In genomic region chr10:79886054-79886453, GRCm38 (mm10) we compare ENCODE assay signal across 29 mouse cellular contexts. TPM values are rescaled to one million over a fixed set of nuclear protein-coding genes. Genes with fewer than 3 reads are reported as not detected.
DNase-seq lines count a peak whose midpoint lies in the region; ATAC-seq and TF ChIP-seq lines count a peak whose summit lies in the region.
"Had no signal": no experiment of that assay in that cellular context is flagged by ENCODE, and none has a peak within 500 bp of the region (broad histone marks: within the 10 kb centered on the region; RNA-seq: fewer than 3 reads in every experiment).

Elane (plus strand) TSS chr10:79886247.

- ATAC-seq in hematopoietic stem cell, adult 5-6 weeks (replicated peaks in 1 of 2; ENCODE audit: insufficient read depth in 1 of 2, low FRiP score in 2 of 2, low TSS enrichment in 1 of 2, low read depth in 1 of 2, poor library complexity in 2 of 2, severe bottlenecking in 2 of 2): no peak
- ATAC-seq in liver, embryonic 16.5 days (ENCODE audit: low read depth): no peak
- ATAC-seq: midbrain, embryonic 15.5 days had no signal

- no peak within 1 kb of the TSS for H3K9ac ChIP-seq in MEL (ENCODE audit: control insufficient read depth, low read depth, low read length, poor library complexity, severe bottlenecking)
- no peak within 1 kb of the TSS for H3K9ac ChIP-seq in liver, embryonic 16.5 days (ENCODE audit: low read depth, low read length)
- H3K9ac ChIP-seq: forebrain, embryonic 12.5 days; heart, embryonic 12.5 days; hindbrain, embryonic 12.5 days; kidney, embryonic 15.5 days; limb, embryonic 15.5 days; midbrain, embryonic 15.5 days; neural tube, embryonic 13.5 days had no signal

- no peak within 1 kb of the TSS for H3K4me2 ChIP-seq in liver, embryonic 16.5 days (ENCODE audit: low read depth, low read length)
- H3K4me2 ChIP-seq: forebrain, embryonic 12.5 days; heart, embryonic 12.5 days; hindbrain, embryonic 12.5 days; kidney, embryonic 15.5 days; limb, embryonic 15.5 days; midbrain, embryonic 15.5 days; neural tube, embryonic 13.5 days had no signal

- intact Hi-C loops in gastrocnemius, adult 2 months (cut with DNase I): loop anchor here (10.0 kb wide), 1 partner anchor 51 kb away; no protein-coding TSS in a partner anchor

- peaks cover 6 to 25% of the 10 kb centered on the region in 2 experiments; a peak in 3 of 4 replicates for H3K4me1 ChIP-seq in MEL (ENCODE audit: control insufficient read depth in 1 of 2, insufficient read depth in 2 of 2, low read length in 2 of 2)
- H3K4me1 ChIP-seq in liver, embryonic 16.5 days (ENCODE audit: control insufficient read depth, low read depth, low read length): peaks cover 13% of the 10 kb centered on the region

- TF ChIP-seq CTCF in gastrocnemius, adult 2 months (IDR thresholded peaks at IDR 0.05): no peak
- TF ChIP-seq CTCF in MEL (IDR thresholded peaks at IDR 0.05 in 2 of 3, conservative IDR thresholded peaks at IDR 0.05 in 1 of 3; ENCODE audit: control insufficient read depth in 1 of 3, insufficient read depth in 1 of 3, low read depth in 2 of 3, low read length in 3 of 3, poor library complexity in 1 of 3, severe bottlenecking in 1 of 3): no peak

- TF ChIP-seq POLR2A in MEL (IDR thresholded peaks at IDR 0.05; ENCODE audit: control insufficient read depth in 1 of 2, insufficient read depth in 1 of 2, low read depth in 1 of 2, low read length in 2 of 2, poor library complexity in 1 of 2): no peak

- 49% methylated on average over 6 of the region's 6 CpGs for WGBS in liver, embryonic 16.5 days (ENCODE audit: insufficient replicate concordance)

- peak within 1 kb of the TSS; percentile 77 for H3K27ac ChIP-seq in gastrocnemius, adult 2 months
- H3K27ac ChIP-seq in MEL (ENCODE audit: control insufficient read depth, low read depth, low read length): no peak within 1 kb of the TSS
- no peak within 1 kb of the TSS for H3K27ac ChIP-seq in liver, embryonic 16.5 days (ENCODE audit: low read length)
- H3K27ac ChIP-seq: forebrain, embryonic 12.5 days; hindbrain, embryonic 12.5 days; kidney, embryonic 15.5 days; left cerebral cortex, adult 2 months; limb, embryonic 15.5 days; midbrain, embryonic 15.5 days; neural tube, embryonic 13.5 days had no signal

- no peaks in the 10 kb centered on the region for H3K9me3 ChIP-seq in MEL (replicated peaks; ENCODE audit: insufficient read depth, low read length)
- H3K9me3 ChIP-seq in liver, embryonic 16.5 days (replicated peaks; ENCODE audit: control insufficient read depth, low read length): no peaks in the 10 kb centered on the region
- H3K9me3 ChIP-seq: forebrain, embryonic 12.5 days; heart, embryonic 12.5 days; hindbrain, embryonic 12.5 days; kidney, embryonic 15.5 days; limb, embryonic 15.5 days; midbrain, embryonic 15.5 days; neural tube, embryonic 13.5 days had no signal

- H3K36me3 ChIP-seq in MEL (ENCODE audit: control insufficient read depth in 1 of 2, insufficient read depth in 2 of 2, low read length in 2 of 2): peaks cover 0 to 10% of the 10 kb centered on the region in 2 experiments; a peak in 2 of 4 replicates
- no peaks in the 10 kb centered on the region for H3K36me3 ChIP-seq in liver, embryonic 16.5 days (ENCODE audit: control insufficient read depth, insufficient read depth)
- H3K36me3 ChIP-seq: forebrain, embryonic 12.5 days; heart, embryonic 12.5 days; hindbrain, embryonic 12.5 days; kidney, embryonic 15.5 days; limb, embryonic 15.5 days; midbrain, embryonic 15.5 days; neural tube, embryonic 13.5 days had no signal

- TF ChIP-seq EP300 in MEL (IDR thresholded peaks at IDR 0.05; ENCODE audit: low read depth in 1 of 2, low read length in 2 of 2): no peak

- no peak for DNase-seq in gastrocnemius, adult 2 months
- DNase-seq in gastrocnemius, postnatal 4 days (ENCODE audit: low spot score in 2 of 2): no peak
- DNase-seq in MEL (ENCODE audit: low read depth, low spot score): no peak
- no peak for DNase-seq in urinary bladder, postnatal 14 days (ENCODE audit: low spot score)
- no peak for DNase-seq in cerebellum, postnatal 25 days
- DNase-seq in layer of hippocampus, postnatal 14 days (ENCODE audit: low spot score in 2 of 2): no peak
- DNase-seq: adrenal gland, postnatal 10 days; cerebellum, adult 2 months; heart, postnatal 10 days; kidney, adult 11 months; kidney, postnatal 36 days; left cerebral cortex, postnatal 4 days; lung, postnatal 10 days; right cerebral cortex, postnatal 4 days had no signal

- H3K79me2 ChIP-seq in MEL (ENCODE audit: control insufficient read depth, insufficient read depth, low read length, poor library complexity): no peaks in the 10 kb centered on the region

- H3K4me3 ChIP-seq in gastrocnemius, adult 2 months: no peak within 1 kb of the TSS
- no peak within 1 kb of the TSS for H3K4me3 ChIP-seq in MEL (ENCODE audit: control insufficient read depth in 1 of 2, insufficient read depth in 1 of 2, low read depth in 2 of 2, low read length in 2 of 2)
- no peak within 1 kb of the TSS for H3K4me3 ChIP-seq in liver, embryonic 16.5 days (ENCODE audit: low read depth, low read length)
- H3K4me3 ChIP-seq: forebrain, embryonic 12.5 days; heart, embryonic 12.5 days; hindbrain, embryonic 12.5 days; kidney, embryonic 15.5 days; left cerebral cortex, adult 2 months; limb, embryonic 15.5 days; midbrain, embryonic 15.5 days; myocyte; neural tube, embryonic 13.5 days had no signal

- TF ChIP-seq RAD21 in MEL (IDR thresholded peaks at IDR 0.05; ENCODE audit: low read depth, low read length): no peak

- H3K27me3 ChIP-seq in MEL (ENCODE audit: control insufficient read depth in 1 of 2, insufficient read depth in 2 of 2, low read length in 2 of 2): no peaks in the 10 kb centered on the region
- H3K27me3 ChIP-seq in liver, embryonic 16.5 days (ENCODE audit: control insufficient read depth, insufficient read depth, low read depth, low read length): peaks cover 7% of the 10 kb centered on the region

TF ChIP-seq in MEL, 35 proteins besides CTCF, POLR2A, EP300 and RAD21:
- 0 out of 2 replicates have a peak, but pooled peaks have one; percentile 2 for TF ChIP-seq ZNF384 (IDR thresholded peaks at IDR 0.05; ENCODE audit: low read depth, low read length)
- TF ChIP-seq SMC3 (IDR thresholded peaks at IDR 0.05; ENCODE audit: low read depth, low read length): no peak

RNA-seq across cellular contexts. Expression of gene Elane, which starts in this region (rescaled TPM):
- not detected for total RNA-seq in gastrocnemius, adult 2 months (2021)
- total RNA-seq in gastrocnemius, postnatal 4 days (2021): under 1 TPM in 1 of 2 experiments, not detected in 1; 0.29 TPM
- not detected in 2 replicates for total RNA-seq in MEL (2012; rRNA removed)
- polyA plus RNA-seq in MEL (2012; ENCODE audit: insufficient read depth in 1 of 2, insufficient read length in 2 of 2, low read depth in 1 of 2, low replicate concordance in 2 of 2, missing spikeins in 1 of 2): under 1 TPM in 1 of 2 experiments, not detected in 1; 0.07 TPM
- 41.4 and 147 TPM in 2 replicates for total RNA-seq in hematopoietic stem cell, adult 5-6 weeks (2017)
- 204 and 208 TPM in 2 replicates for polyA plus RNA-seq in liver, embryonic 16.5 days (2015; fragmentation: Nextera tagmentation; extraction: Ambion mirVana)
- not detected for total RNA-seq in layer of hippocampus, postnatal 14 days (2021)
- total RNA-seq: gastrocnemius, adult 18-20 months; heart, postnatal 10 days; layer of hippocampus, adult 8-10 months; left cerebral cortex, adult 2 months; left cerebral cortex, postnatal 4 days had no signal
- polyA plus RNA-seq: cortical plate, adult 2 months; forebrain, embryonic 12.5 days; hindbrain, embryonic 12.5 days; midbrain, embryonic 15.5 days; myocyte; urinary bladder, adult 2 months had no signal

Comparison
In these comparisons a context has a peak if more than half of its experiments do, and no peak if none do; other contexts are left out.
1. RNA of gene Elane (total RNA-seq): 41.4 to 147 TPM in hematopoietic stem cell, adult 5-6 weeks; 0.29 TPM in gastrocnemius, postnatal 4 days, not detected in gastrocnemius, adult 2 months, not detected in MEL and not detected in layer of hippocampus, postnatal 14 days; every median in the first group is over 10 times any median in the second.
2. RNA of gene Elane (polyA plus RNA-seq): 204 to 208 TPM in liver, embryonic 16.5 days; 0.07 TPM in MEL; every median in the first group is over 100 times any median in the second.